Mouse (Mus musculus): Measurements from ENCODE around the gene Mettl22. TPM values are rescaled to one million over a fixed set of nuclear protein-coding genes. Genes with fewer than 3 reads are reported as not detected.
A peak's percentile ranks its signal among the peaks of the same experiment; 100 is the strongest.

The Mettl22 gene
- polyA plus RNA-seq, 2 experiments = 8.6 to 9.0 TPM

GRCm38 (mm10) chr16:8453301-8453700 is 17.3 kb upstream of the Mettl22 start:
- Histone ChIP-seq H3K9ac (replicated peaks) (no peak overlapping the region), H3K27ac (no peak overlapping the region), H3K9me3 (ENCODE audit: control insufficient read depth, low read length) (no peaks in the 10 kb centered on the region), H3K4me3 (ENCODE audit: insufficient read depth in 1 of 2, low read depth in 2 of 2, low read length in 2 of 2) (no peak overlapping the region), H3K36me3 (replicated peaks; ENCODE audit: control insufficient read depth, insufficient read depth, low read depth) (no peaks in the 10 kb centered on the region), H3K27me3 (ENCODE audit: control insufficient read depth, insufficient read depth, low read length) (no peaks in the 10 kb centered on the region), H3K4me1 (replicated peaks; ENCODE audit: control insufficient read depth in 2 of 2, insufficient read depth in 2 of 2, low read length in 1 of 2) (no peaks in the 10 kb centered on the region), H3K4me2 (ENCODE audit: low read depth) (no peak overlapping the region)
- DNase-seq (ENCODE audit: low read depth in 3 of 3, low spot score in 3 of 3) = no peak
- WGBS (ENCODE audit: insufficient replicate concordance) = 75% methylated on average over 2 of the region's 2 CpGs
- no peak for TF ChIP-seq CTCF (IDR thresholded peaks at IDR 0.05; ENCODE audit: low read depth)
- TF ChIP-seq EP300 (IDR thresholded peaks at IDR 0.05; ENCODE audit: low read depth) = no peak
- ATAC-seq (ENCODE audit: insufficient read depth) = no peak

- Histone ChIP-seq H3K9ac (replicated peaks) (no peak overlapping the region), H3K36me3 (replicated peaks; ENCODE audit: control insufficient read depth, insufficient read depth, low read depth) (no peaks in the 10 kb centered on the region), H3K27ac (no peak overlapping the region), H3K4me2 (ENCODE audit: low read depth) (no peak overlapping the region), H3K4me1 (replicated peaks; ENCODE audit: control insufficient read depth in 2 of 2, insufficient read depth in 2 of 2, low read length in 1 of 2) (no peaks in the 10 kb centered on the region), H3K27me3 (ENCODE audit: control insufficient read depth, insufficient read depth, low read length) (no peaks in the 10 kb centered on the region), H3K9me3 (ENCODE audit: control insufficient read depth, low read length) (no peaks in the 10 kb centered on the region), H3K4me3 (ENCODE audit: insufficient read depth in 1 of 2, low read depth in 2 of 2, low read length in 2 of 2) (no peak overlapping the region)
- TF ChIP-seq EP300 (IDR thresholded peaks at IDR 0.05; ENCODE audit: low read depth) (no peak), CTCF (IDR thresholded peaks at IDR 0.05; ENCODE audit: low read depth) (no peak)
- WGBS (ENCODE audit: insufficient replicate concordance) = 13% methylated on average over 2 of the region's 2 CpGs
- DNase-seq (ENCODE audit: low read depth in 3 of 3, low spot score in 3 of 3) (no peak), ATAC-seq (ENCODE audit: insufficient read depth) (no peak)
Measured at GRCm38 (mm10) chr16:8455221-8455620, 15.4 kb upstream of the Mettl22 start.

- H3K27ac ChIP-seq = no peak overlapping the region
- no peak for ATAC-seq (ENCODE audit: insufficient read depth)
- DNase-seq (ENCODE audit: low read depth in 3 of 3, low spot score in 3 of 3) = no peak
- H3K36me3 ChIP-seq (replicated peaks; ENCODE audit: control insufficient read depth, insufficient read depth, low read depth) = no peaks in the 10 kb centered on the region
- no peak overlapping the region for H3K4me2 ChIP-seq (ENCODE audit: low read depth)
- TF ChIP-seq CTCF (IDR thresholded peaks at IDR 0.05; ENCODE audit: low read depth) = no peak
- TF ChIP-seq EP300 (IDR thresholded peaks at IDR 0.05; ENCODE audit: low read depth) = no peak
- no peaks in the 10 kb centered on the region for H3K9me3 ChIP-seq (ENCODE audit: control insufficient read depth, low read length)
- no peak overlapping the region for H3K4me3 ChIP-seq (ENCODE audit: insufficient read depth in 1 of 2, low read depth in 2 of 2, low read length in 2 of 2)
- 77% methylated on average over 4 of the region's 4 CpGs for WGBS (ENCODE audit: insufficient replicate concordance)
- no peaks in the 10 kb centered on the region for H3K4me1 ChIP-seq (replicated peaks; ENCODE audit: control insufficient read depth in 2 of 2, insufficient read depth in 2 of 2, low read length in 1 of 2)
- no peaks in the 10 kb centered on the region for H3K27me3 ChIP-seq (ENCODE audit: control insufficient read depth, insufficient read depth, low read length)
- H3K9ac ChIP-seq (replicated peaks) = no peak overlapping the region
Measured at GRCm38 (mm10) chr16:8458391-8458790, 12.2 kb upstream of the Mettl22 start.

DNA sequence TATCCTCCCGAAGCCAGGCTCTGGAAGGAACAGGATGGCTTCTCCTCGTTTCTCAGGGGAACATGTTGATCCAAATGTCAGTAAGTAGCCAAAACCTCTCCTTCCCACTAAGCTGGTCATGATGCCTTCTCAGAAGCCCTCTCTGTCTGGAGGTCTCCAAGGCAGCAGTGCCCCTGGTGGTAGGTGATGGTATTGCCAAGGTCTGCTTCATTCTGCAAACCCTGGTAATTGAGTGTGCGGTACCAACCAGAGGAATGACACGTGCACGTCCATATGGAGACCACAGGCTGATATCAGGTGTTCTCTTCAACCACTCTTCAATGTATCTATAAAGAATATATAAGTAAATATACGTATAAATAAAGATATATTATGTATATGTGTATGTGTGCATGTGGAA is 11.5 kb upstream of the Mettl22 start:
- ATAC-seq (ENCODE audit: insufficient read depth) (no peak), DNase-seq (ENCODE audit: low read depth in 3 of 3, low spot score in 3 of 3) (peak; percentile 11 to 28 (median 24))
- Histone ChIP-seq H3K4me3 (ENCODE audit: insufficient read depth in 1 of 2, low read depth in 2 of 2, low read length in 2 of 2) (no peak overlapping the region), H3K9ac (replicated peaks) (no peak overlapping the region), H3K27me3 (ENCODE audit: control insufficient read depth, insufficient read depth, low read length) (no peaks in the 10 kb centered on the region), H3K9me3 (ENCODE audit: control insufficient read depth, low read length) (no peaks in the 10 kb centered on the region), H3K27ac (no peak overlapping the region), H3K4me2 (ENCODE audit: low read depth) (no peak overlapping the region), H3K36me3 (replicated peaks; ENCODE audit: control insufficient read depth, insufficient read depth, low read depth) (no peaks in the 10 kb centered on the region), H3K4me1 (replicated peaks; ENCODE audit: control insufficient read depth in 2 of 2, insufficient read depth in 2 of 2, low read length in 1 of 2) (no peaks in the 10 kb centered on the region)
- TF ChIP-seq EP300 (IDR thresholded peaks at IDR 0.05; ENCODE audit: low read depth) (no peak), CTCF (IDR thresholded peaks at IDR 0.05; ENCODE audit: low read depth) (peak; percentile 96)
- 16% methylated on average over 6 of the region's 6 CpGs for WGBS (ENCODE audit: insufficient replicate concordance)

DNA sequence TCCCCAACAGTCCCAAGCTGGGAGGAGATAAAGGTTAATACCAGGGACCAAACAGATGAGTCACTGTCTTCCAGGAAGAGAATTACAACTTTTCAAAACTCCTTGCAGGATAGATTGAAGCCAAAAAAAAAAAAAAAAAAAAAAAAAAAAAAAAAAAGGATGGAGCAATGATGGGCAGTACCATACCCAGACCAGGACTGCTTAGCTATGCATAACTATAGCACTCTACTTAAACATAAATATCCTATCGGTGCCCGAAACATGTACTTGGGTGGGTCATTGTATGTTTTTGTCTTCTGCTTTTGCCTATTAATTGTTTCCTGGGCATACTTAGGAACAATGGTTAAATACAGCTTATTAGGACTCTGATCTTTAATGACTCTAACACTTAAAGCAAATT is 456 bp upstream of the Mettl22 start:
- Histone ChIP-seq H3K4me3 (ENCODE audit: insufficient read depth in 1 of 2, low read depth in 2 of 2, low read length in 2 of 2) (peak overlapping the region in 1 of 2 experiments; percentile 61; a peak in 2 of 4 replicates), H3K27me3 (ENCODE audit: control insufficient read depth, insufficient read depth, low read length) (no peaks in the 10 kb centered on the region), H3K27ac (no peak overlapping the region), H3K36me3 (replicated peaks; ENCODE audit: control insufficient read depth, insufficient read depth, low read depth) (no peaks in the 10 kb centered on the region), H3K4me1 (replicated peaks; ENCODE audit: control insufficient read depth in 2 of 2, insufficient read depth in 2 of 2, low read length in 1 of 2) (peaks cover 3 to 7% of the 10 kb centered on the region in 2 experiments; a peak in 3 of 4 replicates), H3K9me3 (ENCODE audit: control insufficient read depth, low read length) (no peaks in the 10 kb centered on the region), H3K9ac (replicated peaks) (no peak overlapping the region), H3K4me2 (ENCODE audit: low read depth) (peak overlapping the region; percentile 71)
- WGBS (ENCODE audit: insufficient replicate concordance) = 73% methylated on average over 2 of the region's 2 CpGs
- ATAC-seq (ENCODE audit: insufficient read depth) = no peak
- peak in 1 of 3 experiments; percentile 1 for DNase-seq (ENCODE audit: low read depth in 3 of 3, low spot score in 3 of 3)
- TF ChIP-seq CTCF (IDR thresholded peaks at IDR 0.05; ENCODE audit: low read depth) = no peak
- no peak for TF ChIP-seq EP300 (IDR thresholded peaks at IDR 0.05; ENCODE audit: low read depth)

All from liver, embryonic 14.5 days (tissue).